Mouse (Mus musculus): ENCODE measurements at regions not wholly inside any gene's neighbourhood (a gene's known extent, or its start where the extent isn't known, plus 50 kb on each side); places are given as distances from the start of the nearest gene placed in this dataset.

DNA sequence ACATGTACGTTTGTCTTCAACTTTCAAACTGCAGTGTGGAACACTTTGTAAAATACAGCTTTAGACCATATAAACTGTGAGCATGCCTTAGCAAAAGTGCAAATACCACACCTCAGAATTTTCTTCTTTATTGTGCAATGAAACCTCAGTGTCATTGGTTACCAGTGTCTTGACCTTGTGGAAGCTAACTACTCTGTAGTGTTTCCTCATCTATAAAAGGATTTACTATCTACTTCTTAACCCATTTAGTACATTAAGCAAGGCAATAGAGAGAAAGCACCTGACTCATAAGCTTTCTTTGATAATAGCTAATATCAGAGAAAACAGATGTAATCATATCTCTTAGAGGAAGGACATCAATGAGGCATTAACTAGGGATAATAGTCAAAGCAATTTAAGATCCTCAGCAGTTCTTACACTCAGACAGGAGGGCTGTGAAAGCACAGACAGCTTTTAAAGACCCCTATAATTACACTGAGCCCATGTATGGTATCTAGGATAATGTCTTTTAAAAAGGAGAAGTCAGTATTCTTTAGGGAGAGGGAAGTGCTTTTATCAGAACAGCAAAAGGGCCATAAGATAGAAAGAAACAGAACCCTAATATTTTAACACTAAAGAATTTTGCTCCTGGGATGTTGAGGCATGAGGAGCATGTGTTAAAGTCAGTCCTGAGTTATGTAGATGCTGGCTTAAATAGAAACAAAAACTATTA lies 260.2 kb downstream of the Tex13c3 start:
- DNase-seq, result no peak
- 94% methylated on average over 1 of the region's 1 CpGs for WGBS
- Histone ChIP-seq H3K27me3 (ENCODE audit: control insufficient read depth, insufficient read depth, low read length) (no peaks in the 10 kb centered on the region), H3K27ac (ENCODE audit: insufficient read depth, low read length) (no peak overlapping the region), H3K4me1 (ENCODE audit: control insufficient read depth, insufficient read depth, low read length) (no peaks in the 10 kb centered on the region), H3K4me3 (replicated peaks; ENCODE audit: insufficient read depth, low read depth, low read length) (no peak overlapping the region)
- TF ChIP-seq CTCF (IDR thresholded peaks at IDR 0.05; ENCODE audit: borderline replicate concordance, insufficient read depth, low read depth, low read length), result no peak

DNA sequence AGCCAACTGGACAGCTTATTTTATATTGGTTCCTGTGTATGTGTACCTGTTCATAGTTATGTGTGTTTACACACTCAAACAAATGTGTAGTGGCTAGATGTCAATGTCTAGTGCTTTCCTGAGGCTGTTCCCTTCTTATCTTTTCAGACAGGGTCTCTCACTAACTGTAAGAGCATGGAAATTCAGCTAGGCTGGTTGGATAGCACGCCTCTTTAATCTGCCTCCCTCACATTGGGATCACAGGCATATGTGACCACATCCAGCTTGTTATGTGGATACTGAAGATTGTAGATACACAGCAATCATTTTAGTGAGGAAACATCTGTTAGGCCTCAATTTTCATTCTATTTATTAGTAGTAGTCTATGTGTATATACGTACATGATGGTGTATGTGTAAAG lies 261.4 kb downstream of the Tex13c3 start:
- WGBS, result 91% methylated on average over 2 of the region's 2 CpGs
- TF ChIP-seq POLR2A (IDR thresholded peaks at IDR 0.05; ENCODE audit: borderline replicate concordance, insufficient read depth, low read length) (no peak), CTCF (IDR thresholded peaks at IDR 0.05; ENCODE audit: borderline replicate concordance, insufficient read depth, low read depth, low read length) (no peak)
- no peak for DNase-seq
- Histone ChIP-seq H3K4me1 (ENCODE audit: control insufficient read depth, insufficient read depth, low read length) (no peaks in the 10 kb centered on the region), H3K4me3 (replicated peaks; ENCODE audit: insufficient read depth, low read depth, low read length) (no peak overlapping the region), H3K27ac (ENCODE audit: insufficient read depth, low read length) (no peak overlapping the region), H3K27me3 (ENCODE audit: control insufficient read depth, insufficient read depth, low read length) (no peaks in the 10 kb centered on the region)

DNA sequence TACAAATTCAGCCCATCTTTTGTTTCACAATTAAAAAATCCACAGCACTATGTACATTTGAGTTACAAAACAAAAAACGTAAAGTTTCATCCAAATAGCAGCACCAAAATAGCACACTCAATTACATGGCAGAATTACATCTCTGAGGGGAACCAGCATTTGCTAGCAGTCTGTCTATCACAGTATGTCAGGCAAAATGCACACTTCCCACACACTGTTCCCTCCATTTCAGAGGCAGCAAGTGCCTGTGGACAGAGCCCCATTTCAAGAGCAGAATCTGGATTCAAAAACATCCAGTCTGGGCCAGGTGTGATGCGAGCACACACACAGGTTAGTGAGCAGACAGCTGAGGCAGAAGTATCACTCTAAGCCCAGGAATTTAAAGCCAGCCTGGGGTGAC lies 261.8 kb downstream of the Tex13c3 start:
- no peak overlapping the region for H3K4me3 ChIP-seq (replicated peaks; ENCODE audit: insufficient read depth, low read depth, low read length)
- H3K27me3 ChIP-seq (ENCODE audit: control insufficient read depth, insufficient read depth, low read length), result no peaks in the 10 kb centered on the region
- H3K4me1 ChIP-seq (ENCODE audit: control insufficient read depth, insufficient read depth, low read length), result no peaks in the 10 kb centered on the region
- DNase-seq, result no peak
- TF ChIP-seq POLR2A (IDR thresholded peaks at IDR 0.05; ENCODE audit: borderline replicate concordance, insufficient read depth, low read length), result no peak
- no peak for TF ChIP-seq CTCF (IDR thresholded peaks at IDR 0.05; ENCODE audit: borderline replicate concordance, insufficient read depth, low read depth, low read length)
- no peak overlapping the region for H3K27ac ChIP-seq (ENCODE audit: insufficient read depth, low read length)
- WGBS, result 81% methylated on average over 2 of the region's 2 CpGs

DNA sequence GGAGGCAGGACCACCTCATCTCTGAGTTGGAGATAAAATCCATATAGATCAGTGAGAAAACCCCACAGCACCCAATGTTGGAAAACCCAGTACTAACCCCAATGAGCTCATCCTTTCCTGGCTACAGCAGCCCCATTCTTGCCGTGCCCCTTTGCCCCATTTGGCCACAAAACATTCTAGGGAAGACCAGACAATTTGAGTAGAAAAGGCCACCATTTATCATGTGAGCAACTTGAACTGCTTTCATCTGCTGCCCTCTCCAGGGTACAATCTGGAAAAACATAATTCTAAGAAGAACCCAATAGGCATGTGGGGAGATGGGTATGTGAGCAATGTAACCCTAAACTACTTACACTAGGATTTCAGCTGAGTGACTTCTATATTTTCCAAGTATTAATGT lies 274.7 kb downstream of the Tex13c3 start:
- 48% methylated on average over 1 of the region's 1 CpGs for WGBS
- H3K4me3 ChIP-seq (replicated peaks; ENCODE audit: insufficient read depth, low read depth, low read length), result no peak overlapping the region
- no peak for DNase-seq
- H3K4me1 ChIP-seq (ENCODE audit: control insufficient read depth, insufficient read depth, low read length), result no peaks in the 10 kb centered on the region
- TF ChIP-seq CTCF (IDR thresholded peaks at IDR 0.05; ENCODE audit: borderline replicate concordance, insufficient read depth, low read depth, low read length) (no peak), POLR2A (IDR thresholded peaks at IDR 0.05; ENCODE audit: borderline replicate concordance, insufficient read depth, low read length) (no peak)
- no peaks in the 10 kb centered on the region for H3K27me3 ChIP-seq (ENCODE audit: control insufficient read depth, insufficient read depth, low read length)
- H3K27ac ChIP-seq (ENCODE audit: insufficient read depth, low read length), result no peak overlapping the region

DNA sequence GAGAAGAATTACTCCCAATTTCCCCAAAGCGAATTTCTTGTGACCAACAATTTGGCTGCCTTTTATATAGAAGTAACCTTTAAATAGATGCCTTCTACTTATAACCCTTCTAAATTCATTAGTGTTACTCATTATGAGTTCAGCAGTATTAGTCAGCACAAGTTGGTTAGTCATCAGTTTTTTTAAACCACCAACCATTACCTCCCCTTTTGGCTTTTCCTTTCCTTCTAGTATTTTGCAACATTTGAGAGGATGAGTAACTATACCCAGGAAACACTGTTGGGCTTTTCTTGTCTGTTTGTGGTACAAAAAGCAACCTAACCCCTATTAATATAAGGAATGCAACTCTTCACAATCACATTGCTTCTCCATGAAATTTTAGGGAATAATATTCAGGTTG lies 278.6 kb downstream of the Tex13c3 start:
- 88% methylated on average over 1 of the region's 1 CpGs for WGBS
- TF ChIP-seq CTCF (IDR thresholded peaks at IDR 0.05; ENCODE audit: borderline replicate concordance, insufficient read depth, low read depth, low read length), result no peak
- TF ChIP-seq POLR2A (IDR thresholded peaks at IDR 0.05; ENCODE audit: borderline replicate concordance, insufficient read depth, low read length), result no peak
- DNase-seq, result no peak

DNA sequence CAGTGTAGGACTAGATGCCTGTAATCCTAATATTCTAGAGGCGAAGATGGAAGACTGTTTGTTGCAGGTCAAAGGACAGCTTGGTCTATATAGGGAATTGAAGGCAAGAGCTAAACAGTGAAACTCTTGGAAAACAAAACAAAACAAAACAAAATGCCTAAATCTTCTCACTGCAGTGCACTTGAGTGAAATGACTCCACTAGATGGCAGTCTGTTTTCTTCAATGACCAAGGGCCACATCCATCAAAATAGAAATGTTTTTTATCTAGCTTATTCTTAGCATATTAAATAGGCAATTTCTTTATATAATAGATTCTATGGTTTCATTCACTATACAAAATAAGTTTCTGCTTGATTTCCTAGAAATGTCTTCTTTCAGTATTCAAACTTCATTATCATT lies 279.7 kb downstream of the Tex13c3 start:
- Histone ChIP-seq H3K27ac (ENCODE audit: insufficient read depth, low read length) (no peak overlapping the region), H3K4me1 (ENCODE audit: control insufficient read depth, insufficient read depth, low read length) (no peaks in the 10 kb centered on the region; the same call in 1 of the 2 replicates), H3K4me3 (replicated peaks; ENCODE audit: insufficient read depth, low read depth, low read length) (no peak overlapping the region), H3K27me3 (ENCODE audit: control insufficient read depth, insufficient read depth, low read length) (no peaks in the 10 kb centered on the region)
- WGBS, result 89% methylated on average over 1 of the region's 1 CpGs
- TF ChIP-seq POLR2A (IDR thresholded peaks at IDR 0.05; ENCODE audit: borderline replicate concordance, insufficient read depth, low read length) (no peak), CTCF (IDR thresholded peaks at IDR 0.05; ENCODE audit: borderline replicate concordance, insufficient read depth, low read depth, low read length) (no peak)
- no peak for DNase-seq

More for the DNA sequence above, 278.6 kb downstream of the Tex13c3 start:
- Histone ChIP-seq H3K27ac (ENCODE audit: insufficient read depth, low read length) (no peak overlapping the region), H3K4me3 (replicated peaks; ENCODE audit: insufficient read depth, low read depth, low read length) (no peak overlapping the region), H3K27me3 (ENCODE audit: control insufficient read depth, insufficient read depth, low read length) (no peaks in the 10 kb centered on the region), H3K4me1 (ENCODE audit: control insufficient read depth, insufficient read depth, low read length) (no peaks in the 10 kb centered on the region; the same call in 1 of the 2 replicates)

DNA sequence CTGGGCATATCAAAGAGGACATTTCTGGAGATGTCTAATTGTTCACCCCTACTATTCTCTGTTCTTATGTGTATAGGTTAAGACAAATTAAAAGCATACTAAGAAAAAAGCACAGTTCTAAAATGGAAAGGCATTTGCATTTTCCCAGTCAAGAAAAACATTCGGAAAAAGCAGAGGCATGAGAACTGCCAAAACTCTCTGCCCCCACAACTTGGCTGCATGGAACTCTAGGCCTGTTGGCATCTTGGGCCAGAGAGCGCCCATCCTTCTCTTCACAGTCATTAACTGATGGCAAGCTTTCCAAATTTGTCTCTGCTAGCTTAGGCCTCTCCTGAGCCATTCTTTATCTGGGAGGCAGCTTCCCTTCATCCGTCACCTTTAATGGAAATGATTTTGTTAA lies 281.6 kb downstream of the Tex13c3 start:
- no peak overlapping the region for H3K27ac ChIP-seq (ENCODE audit: insufficient read depth, low read length)
- no peaks in the 10 kb centered on the region; the same call in 1 of the 2 replicates for H3K4me1 ChIP-seq (ENCODE audit: control insufficient read depth, insufficient read depth, low read length)
- peak in 1 of 2 experiments; percentile 2 for DNase-seq
- TF ChIP-seq CTCF (IDR thresholded peaks at IDR 0.05; ENCODE audit: borderline replicate concordance, insufficient read depth, low read depth, low read length) (no peak), POLR2A (IDR thresholded peaks at IDR 0.05; ENCODE audit: borderline replicate concordance, insufficient read depth, low read length) (no peak)
- WGBS, result 38% methylated on average over 3 of the region's 3 CpGs
- no peak overlapping the region for H3K4me3 ChIP-seq (replicated peaks; ENCODE audit: insufficient read depth, low read depth, low read length)
- H3K27me3 ChIP-seq (ENCODE audit: control insufficient read depth, insufficient read depth, low read length), result no peaks in the 10 kb centered on the region

DNA sequence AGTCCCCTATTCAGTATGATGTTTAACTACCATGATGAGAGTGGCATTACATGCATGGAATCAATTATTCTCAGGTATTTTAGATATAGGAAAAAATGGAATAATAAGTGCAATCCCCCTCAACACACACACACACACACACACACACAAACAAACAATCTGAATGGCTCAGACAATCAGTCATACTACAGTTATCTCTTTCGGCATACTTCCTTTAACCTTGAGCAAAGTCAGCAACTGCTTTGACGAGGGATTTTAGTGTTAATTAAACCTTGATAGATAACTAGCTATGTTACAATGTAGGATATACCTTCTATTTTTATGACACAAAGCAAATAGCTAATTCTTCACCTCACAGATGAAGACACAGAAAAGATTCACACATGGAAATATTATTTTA lies 312.1 kb downstream of the Tex13c3 start:
- Histone ChIP-seq H3K27ac (ENCODE audit: insufficient read depth, low read length) (no peak overlapping the region), H3K4me1 (ENCODE audit: control insufficient read depth, insufficient read depth, low read length) (no peaks in the 10 kb centered on the region), H3K4me3 (replicated peaks; ENCODE audit: insufficient read depth, low read depth, low read length) (no peak overlapping the region), H3K27me3 (ENCODE audit: control insufficient read depth, insufficient read depth, low read length) (no peaks in the 10 kb centered on the region)
- no peak for DNase-seq
- TF ChIP-seq CTCF (IDR thresholded peaks at IDR 0.05; ENCODE audit: borderline replicate concordance, insufficient read depth, low read depth, low read length) (no peak), POLR2A (IDR thresholded peaks at IDR 0.05; ENCODE audit: borderline replicate concordance, insufficient read depth, low read length) (no peak)
- WGBS, result 83% methylated on average over 2 of the region's 2 CpGs

All from cerebellum, adult 2 months (tissue).